Mouse (Mus musculus) erythroblast, embryonic 14.5 days (primary cell): ENCODE results near the gene Eif5a2.

ENCODE experiments used
- GATA1 ChIP-seq: IDR thresholded peaks from 2 replicates; pipeline ENCODE4 v1.6.1; 2012; ENCODE audit warnings: low read length, inconsistent platforms, mixed read lengths
- TAL1 ChIP-seq: IDR thresholded peaks from 3 replicates; pipeline ENCODE4 v1.6.1; 2012; ENCODE audit warnings: low read length, inconsistent platforms, mixed read lengths

GRCm38 (mm10) chr3:28826272-28826671, 45.2 kb downstream of the Eif5a2 start:
- no peak for TF ChIP-seq TAL1
- no peak for TF ChIP-seq GATA1
